Mouse (Mus musculus) c-Kit-negative CD71-positive TER-119-positive erythroid progenitor cells, embryonic 14.5 days (primary cell): ENCODE data around the gene 4930502E18Rik.
"Not testable (repeated sequence)": the region's sequence is repeated elsewhere in the genome, so short reads cannot be mapped to it uniquely, and the experiment has no call there.

ENCODE experiments used
- DNase-seq: peaks from one replicate; pipeline ENCODE4 v3.0.0-alpha.2; 2013; ENCODE audit warnings: low read depth, low spot score

4930502E18Rik gene

DNA sequence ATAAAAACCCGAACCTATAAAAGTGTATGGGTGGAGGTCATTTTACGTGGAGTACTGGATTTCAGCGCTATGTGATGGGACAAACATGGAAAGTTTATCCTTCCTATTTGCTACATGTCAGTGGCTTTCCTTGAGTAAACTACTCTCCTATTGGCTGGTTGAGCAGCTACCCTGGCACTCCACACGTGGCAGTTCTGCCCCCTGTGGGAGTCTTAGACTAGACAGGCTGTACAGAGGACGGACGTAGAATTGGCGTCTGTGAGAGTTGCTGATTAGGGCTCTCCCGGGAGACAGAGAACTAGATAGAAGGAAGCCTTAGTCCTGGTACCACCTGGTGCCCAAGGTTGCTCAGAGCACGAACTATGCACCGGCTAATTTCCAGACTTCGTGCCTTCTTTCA lies at the start of gene 4930502E18Rik:
TSS of gene 4930502E18Rik (plus strand) at position 231 of the 400 bp plus-strand sequence.
- no peak for DNase-seq

DNA sequence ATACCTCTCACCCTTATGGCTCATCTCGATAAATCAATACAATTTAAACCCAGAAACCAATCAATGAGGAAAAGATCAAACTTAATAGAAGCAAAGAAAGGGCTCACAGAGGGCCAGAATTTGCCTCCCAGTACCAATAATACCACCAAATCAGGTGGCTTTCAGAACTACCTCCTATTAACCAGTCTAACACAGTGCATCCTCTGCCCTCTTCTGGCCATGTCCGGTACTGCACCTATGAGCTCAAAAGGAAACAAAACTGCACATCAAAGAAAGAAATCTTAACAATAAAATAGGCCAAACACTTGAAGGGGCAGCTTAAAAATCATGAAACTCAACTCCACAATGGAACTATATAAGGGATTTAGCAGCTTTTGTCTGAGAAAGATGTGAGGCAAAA lies 47.7 kb upstream of the 4930502E18Rik start:
- DNase-seq, result not testable (repeated sequence)

DNA sequence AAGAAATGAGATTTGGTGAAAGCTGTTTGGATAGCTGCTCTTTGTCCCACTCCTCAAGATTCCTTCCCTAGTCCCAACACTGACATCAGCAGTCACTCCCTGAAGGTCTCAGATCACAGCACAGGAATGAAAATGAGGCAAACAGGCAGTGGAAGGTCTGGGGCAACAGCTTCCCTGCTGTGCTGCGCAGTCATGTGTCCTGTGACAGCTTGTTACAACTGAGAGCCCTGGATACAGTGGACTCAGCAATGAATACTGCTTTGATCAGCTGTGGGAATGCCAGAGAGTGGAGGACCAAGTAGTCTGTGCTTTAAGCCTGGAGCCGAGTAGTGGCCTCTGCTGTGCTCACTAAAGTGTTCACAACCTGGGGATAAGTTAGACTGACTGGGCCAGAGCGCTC lies 42.0 kb upstream of the 4930502E18Rik start:
- DNase-seq, result not testable (repeated sequence)

GRCm38 (mm10) chrX:53684676-53685075 lies 40.0 kb upstream of the 4930502E18Rik start:
- not testable (repeated sequence) for DNase-seq

GRCm38 (mm10) chrX:53692065-53692464 lies 32.6 kb upstream of the 4930502E18Rik start:
- no peak for DNase-seq

GRCm38 (mm10) chrX:53693141-53693540 lies 31.5 kb upstream of the 4930502E18Rik start:
- no peak for DNase-seq

DNA sequence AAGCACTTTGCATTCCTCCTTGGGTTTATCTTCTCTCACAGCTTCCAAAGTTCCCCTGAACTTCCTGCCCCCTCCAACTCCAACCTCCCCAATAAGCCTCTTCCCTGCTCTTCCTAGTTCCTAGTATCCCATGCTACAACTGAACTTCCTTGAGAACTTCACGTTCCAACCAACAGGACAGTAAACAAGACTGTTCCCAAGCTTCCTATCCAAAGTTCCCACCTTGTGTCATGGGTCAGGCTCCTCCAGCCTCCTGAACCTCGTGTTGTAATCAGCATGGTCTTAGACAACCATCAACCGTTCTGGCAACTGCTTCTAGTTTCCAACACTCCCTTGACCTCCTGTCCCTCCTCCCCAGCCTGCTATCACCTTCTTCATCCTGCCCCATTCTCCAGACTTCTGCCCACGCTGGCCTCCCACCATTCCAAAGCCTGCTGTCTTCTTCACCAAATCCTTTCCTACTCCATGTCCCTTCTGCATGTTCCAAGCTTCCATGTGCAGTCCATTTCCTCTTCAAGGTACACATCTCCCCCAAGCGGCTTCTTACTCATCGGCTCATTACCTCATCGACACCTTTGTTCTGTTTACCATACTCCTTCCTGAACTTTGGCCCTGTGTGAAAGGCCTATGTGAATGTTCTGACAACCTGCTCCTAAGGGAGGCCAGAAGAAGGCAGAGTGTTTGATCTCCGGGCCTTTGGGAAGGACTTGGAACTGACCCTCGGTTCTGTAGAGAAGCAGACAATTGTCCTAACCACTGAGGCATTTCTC lies 30.4 kb upstream of the 4930502E18Rik start:
- DNase-seq, result no peak

DNA sequence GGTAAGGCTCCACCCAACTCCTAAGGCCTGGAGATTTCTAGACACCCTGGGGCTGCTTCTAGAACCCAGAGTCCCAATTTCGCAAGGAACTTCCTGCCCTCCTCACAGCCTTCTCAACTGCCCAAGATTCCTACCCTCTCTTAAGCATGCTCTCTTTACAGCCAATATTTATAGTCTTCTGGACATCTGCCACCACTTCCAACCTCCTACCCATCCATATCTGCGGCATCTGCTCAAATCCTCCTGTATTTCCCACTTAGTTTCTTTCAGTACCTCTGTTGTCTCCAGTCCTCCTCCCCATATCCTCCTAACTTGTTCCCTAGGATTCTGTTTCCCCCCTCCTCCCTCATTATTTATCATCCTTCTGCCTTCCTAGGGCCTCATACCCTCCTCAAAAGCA lies 25.4 kb upstream of the 4930502E18Rik start:
- DNase-seq, result no peak

- DNase-seq, result no peak
Measured at GRCm38 (mm10) chrX:53702673-53703072, 22.0 kb upstream of the 4930502E18Rik start.

- DNase-seq, result no peak
Measured at GRCm38 (mm10) chrX:53715942-53716322, 8.7 kb upstream of the 4930502E18Rik start.

GRCm38 (mm10) chrX:53716323-53717182 lies 8.1 kb upstream of the 4930502E18Rik start:
- no peak for DNase-seq

DNA sequence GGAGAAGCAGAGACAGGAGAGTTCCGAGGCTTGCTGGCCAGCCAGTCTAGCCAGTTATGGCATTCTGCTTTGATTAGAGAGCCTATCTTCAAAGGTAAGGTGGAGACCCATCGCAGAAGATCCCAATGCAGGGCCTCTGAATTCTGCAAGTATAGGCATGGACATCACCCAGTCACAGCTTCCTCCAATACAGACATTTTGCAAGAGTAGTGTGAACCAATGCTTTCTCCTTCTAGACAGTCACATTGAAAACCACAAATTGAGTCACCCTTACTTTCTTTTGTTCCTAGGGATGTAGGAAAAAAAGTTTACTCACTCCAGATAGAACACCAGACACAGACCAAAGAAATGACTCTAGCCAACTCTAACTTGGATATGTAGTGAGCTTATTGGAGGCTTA lies 4.3 kb downstream of the 4930502E18Rik start:
- DNase-seq, result no peak

DNA sequence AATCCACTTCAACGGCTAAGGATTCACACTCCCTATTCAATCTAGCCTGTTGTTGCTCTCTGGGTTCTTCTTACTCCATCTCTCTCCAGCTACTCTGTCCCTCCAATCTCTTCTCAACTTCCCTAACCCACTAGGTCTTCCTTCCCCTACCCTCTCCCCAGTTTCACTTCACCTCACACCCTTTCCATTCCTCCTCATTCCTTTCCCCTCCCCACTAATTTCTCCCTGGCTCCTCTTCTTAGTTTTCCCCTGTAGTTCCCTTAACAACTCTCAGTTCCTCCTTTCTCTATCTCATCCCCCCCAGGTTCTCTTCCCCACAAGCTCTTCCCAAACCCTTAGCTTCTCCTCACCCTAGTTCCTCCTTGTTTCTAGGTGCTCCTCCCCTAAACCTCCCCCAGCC lies 28.2 kb downstream of the 4930502E18Rik start:
- no peak for DNase-seq

DNA sequence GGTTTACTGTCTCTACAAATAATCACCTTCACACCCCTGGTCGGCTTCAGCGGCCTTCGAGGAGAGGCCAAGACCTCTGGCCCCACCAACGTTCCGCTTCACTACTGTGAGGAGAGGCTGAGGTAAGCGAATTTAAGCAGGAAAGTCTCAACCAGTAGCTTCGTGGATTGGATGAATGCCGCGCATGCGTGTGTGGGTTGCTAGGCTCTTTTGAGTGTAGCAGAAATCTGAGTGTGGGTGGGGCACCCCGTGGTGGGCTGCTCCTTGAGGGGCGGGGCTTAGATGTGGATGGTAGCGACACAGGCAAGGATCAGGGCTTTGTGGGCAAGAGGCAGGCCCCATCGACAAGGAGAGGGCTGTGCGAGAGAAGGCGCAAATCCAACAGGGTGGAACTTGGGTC lies 33.1 kb downstream of the 4930502E18Rik start, which contains the start of gene 1700013H16Rik:
TSS of gene 1700013H16Rik (minus strand) at position 96 of the 400 bp plus-strand sequence.
- no peak for DNase-seq

- DNase-seq, result no peak
Measured at GRCm38 (mm10) chrX:53776276-53776675, 51.6 kb downstream of the 4930502E18Rik start, which contains the start of gene Zfp36l3. Gene Zfp36l3 (minus strand): TSS chrX:53776394.
